ENCODE assay signal across 23 mouse cellular contexts in the genomic region with DNA sequence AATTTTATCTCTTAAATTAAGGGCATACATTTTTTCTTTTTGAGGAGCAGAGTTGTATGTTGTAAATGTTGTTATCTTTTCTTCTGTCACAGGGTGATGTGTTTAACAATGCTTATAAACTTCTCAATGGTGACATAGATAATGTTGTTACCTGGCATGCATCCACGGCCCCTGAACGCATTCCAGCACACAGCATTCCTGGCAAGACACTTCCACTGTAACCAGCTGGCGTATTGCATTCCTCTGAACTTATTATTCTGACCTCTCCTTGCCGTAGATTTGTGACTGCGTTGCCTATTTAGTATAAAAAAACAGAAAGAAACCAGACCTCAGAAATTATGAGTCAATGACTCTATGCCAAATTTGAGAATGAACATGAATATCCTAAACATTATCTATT. TPM values are rescaled to one million over a fixed set of nuclear protein-coding genes. Genes with fewer than 3 reads are reported as not detected.
A peak's percentile ranks its signal among the peaks of the same experiment; 100 is the strongest.
DNase-seq lines count a peak whose midpoint lies in the region; ATAC-seq and TF ChIP-seq lines count a peak whose summit lies in the region.
"Had no signal": no experiment of that assay in that cellular context is flagged by ENCODE, and none has a peak within 500 bp of the region (broad histone marks: within the 10 kb centered on the region; RNA-seq: fewer than 3 reads in every experiment).

No protein-coding gene starts in this region.

- no peak overlapping the region for H3K4me2 ChIP-seq in midbrain, postnatal 0 days (ENCODE audit: low read depth, low read length, poor library complexity, severe bottlenecking)
- H3K4me2 ChIP-seq in midbrain, embryonic 11.5 days = no peak overlapping the region
- H3K4me2 ChIP-seq: limb, embryonic 13.5 days; liver, embryonic 15.5 days; midbrain, embryonic 12.5 days had no signal

- no peaks in the 10 kb centered on the region for H3K27me3 ChIP-seq in midbrain, postnatal 0 days (ENCODE audit: insufficient read depth, low read length)
- no peaks in the 10 kb centered on the region for H3K27me3 ChIP-seq in midbrain, embryonic 11.5 days (ENCODE audit: control insufficient read depth, insufficient read depth, low read length)
- no peaks in the 10 kb centered on the region for H3K27me3 ChIP-seq in cerebellum, adult 2 months (ENCODE audit: control insufficient read depth, insufficient read depth, low read length)
- H3K27me3 ChIP-seq: limb, embryonic 13.5 days; liver, embryonic 15.5 days; midbrain, embryonic 12.5 days had no signal

- TF ChIP-seq POLR2A in cerebellum, adult 2 months (IDR thresholded peaks at IDR 0.05; ENCODE audit: borderline replicate concordance, insufficient read depth, low read length) = no peak

- ATAC-seq in midbrain, postnatal 0 days (ENCODE audit: low FRiP score) = no peak
- no peak for ATAC-seq in midbrain, embryonic 11.5 days (ENCODE audit: low FRiP score)
- ATAC-seq: forebrain, embryonic 14.5 days had no signal

- no peaks in the 10 kb centered on the region for H3K9me3 ChIP-seq in midbrain, postnatal 0 days (ENCODE audit: low read length)
- no peaks in the 10 kb centered on the region for H3K9me3 ChIP-seq in midbrain, embryonic 11.5 days (ENCODE audit: control insufficient read depth, low read length)
- H3K9me3 ChIP-seq: limb, embryonic 13.5 days; liver, embryonic 15.5 days; midbrain, embryonic 12.5 days had no signal

- H3K36me3 ChIP-seq in midbrain, postnatal 0 days (ENCODE audit: insufficient read depth, low read length) = no peaks in the 10 kb centered on the region
- no peaks in the 10 kb centered on the region for H3K36me3 ChIP-seq in midbrain, embryonic 11.5 days (ENCODE audit: control insufficient read depth, insufficient read depth, low read length)
- H3K36me3 ChIP-seq: limb, embryonic 13.5 days; liver, embryonic 15.5 days; midbrain, embryonic 12.5 days had no signal

- WGBS in midbrain, postnatal 0 days = 82% methylated on average over 5 of the region's 5 CpGs
- WGBS in midbrain, embryonic 11.5 days = 90% methylated on average over 5 of the region's 5 CpGs
- 11% methylated on average over 5 of the region's 5 CpGs for WGBS in cerebellum, adult 2 months

- intact Hi-C loops in heart, postnatal 14 days (cut with DNase I) = no loop called here

- H3K9ac ChIP-seq in midbrain, postnatal 0 days (replicated peaks; ENCODE audit: low read length, poor library complexity, severe bottlenecking) = no peak overlapping the region
- H3K9ac ChIP-seq in midbrain, embryonic 11.5 days (ENCODE audit: low read length) = no peak overlapping the region
- H3K9ac ChIP-seq: limb, embryonic 13.5 days; liver, embryonic 15.5 days; midbrain, embryonic 12.5 days had no signal

- DNase-seq in heart, adult 8-10 months (ENCODE audit: low spot score) = peak; percentile 3
- no peak for DNase-seq in heart, adult 11 months
- peak; percentile 17 for DNase-seq in midbrain, postnatal 0 days (ENCODE audit: low spot score)
- DNase-seq in midbrain, embryonic 11.5 days (ENCODE audit: low spot score, missing footprints) = no peak
- peak; percentile 85 to 86 for DNase-seq in cerebellum, adult 2 months
- DNase-seq in heart, postnatal 14 days = peak; percentile 31 to 43
- no peak for DNase-seq in thymus, postnatal 4 days
- no peak for DNase-seq in spleen, adult 18-20 months
- DNase-seq: adrenal gland, adult 8-10 months; gastrocnemius, adult 2 months; kidney, adult 8-10 months; lung, postnatal 4 days; right cerebral cortex, adult 18-20 months had no signal

- no peak overlapping the region for H3K4me3 ChIP-seq in midbrain, postnatal 0 days (ENCODE audit: low read depth, low read length)
- no peak overlapping the region for H3K4me3 ChIP-seq in midbrain, embryonic 11.5 days (ENCODE audit: low read depth, low read length)
- no peak overlapping the region for H3K4me3 ChIP-seq in cerebellum, adult 2 months (replicated peaks; ENCODE audit: insufficient read depth, low read depth, low read length)
- H3K4me3 ChIP-seq: gastrocnemius, adult 2 months; left cerebral cortex, adult 2 months; limb, embryonic 13.5 days; liver, embryonic 15.5 days; midbrain, embryonic 12.5 days; myocyte had no signal

- H3K27ac ChIP-seq in midbrain, postnatal 0 days (ENCODE audit: low read depth, low read length) = no peak overlapping the region
- no peak overlapping the region for H3K27ac ChIP-seq in midbrain, embryonic 11.5 days (ENCODE audit: low read depth, low read length)
- H3K27ac ChIP-seq in cerebellum, adult 2 months (ENCODE audit: insufficient read depth, low read length) = no peak overlapping the region
- H3K27ac ChIP-seq: gastrocnemius, adult 2 months; left cerebral cortex, adult 2 months; limb, embryonic 13.5 days; liver, embryonic 15.5 days; midbrain, embryonic 12.5 days had no signal

- H3K4me1 ChIP-seq in midbrain, postnatal 0 days (ENCODE audit: insufficient read depth, low read length) = no peaks in the 10 kb centered on the region
- H3K4me1 ChIP-seq in midbrain, embryonic 11.5 days (ENCODE audit: control insufficient read depth, insufficient read depth, low read length) = no peaks in the 10 kb centered on the region
- no peaks in the 10 kb centered on the region for H3K4me1 ChIP-seq in cerebellum, adult 2 months (ENCODE audit: control insufficient read depth, insufficient read depth, low read length)
- H3K4me1 ChIP-seq: limb, embryonic 13.5 days; liver, embryonic 15.5 days; midbrain, embryonic 12.5 days had no signal

- TF ChIP-seq CTCF in midbrain, postnatal 0 days (IDR thresholded peaks at IDR 0.05) = no peak
- no peak for TF ChIP-seq CTCF in cerebellum, adult 2 months (IDR thresholded peaks at IDR 0.05; ENCODE audit: borderline replicate concordance, insufficient read depth, low read depth, low read length)

RNA-seq across cellular contexts. Expression of a gene that starts 17.0 kb away (rescaled TPM):
- not detected for total RNA-seq in heart, adult 8-10 months (2022)
- not detected in 2 replicates for total RNA-seq in midbrain, postnatal 0 days (2014; rRNA removed)
- not detected in 2 replicates for polyA plus RNA-seq in midbrain, postnatal 0 days (2015; fragmentation: Nextera tagmentation; extraction: Ambion mirVana)
- not detected in 2 replicates for polyA plus RNA-seq in midbrain, embryonic 11.5 days (2014; fragmentation: Nextera tagmentation; extraction: Ambion mirVana)
- not detected in 2 replicates for polyA plus RNA-seq in cerebellum, adult 2 months (2012; rRNA removed)
- total RNA-seq in heart, postnatal 14 days (2021) = not detected
- total RNA-seq: adrenal gland, adult 8-10 months; gastrocnemius, adult 2 months; layer of hippocampus, adult 18-20 months; left cerebral cortex, adult 2 months had no signal
- polyA plus RNA-seq: forebrain, embryonic 14.5 days; heart, embryonic 14.5 days; limb, embryonic 13.5 days; liver, embryonic 15.5 days; midbrain, embryonic 12.5 days; myocyte; testis, adult 2 months; urinary bladder, adult 2 months had no signal

Comparison
In these comparisons a context has a peak if more than half of its experiments do, and no peak if none do; other contexts are left out.
1. DNase-seq: peak in heart, adult 8-10 months (single experiment), midbrain, postnatal 0 days (single experiment), cerebellum, adult 2 months (2 of 2) and heart, postnatal 14 days (2 of 2); none in heart, adult 11 months (single experiment), midbrain, embryonic 11.5 days (single experiment), thymus, postnatal 4 days (single experiment) and spleen, adult 18-20 months (0 of 2).